Mouse (Mus musculus) myocyte (in vitro differentiated cells): ENCODE measurements around the gene Khdc4.
A peak's percentile ranks its signal among the peaks of the same experiment; 100 is the strongest.

Experiments
- MAX ChIP-seq: IDR thresholded peaks from one replicate; pipeline ENCODE4 v1.6.1; 2011; ENCODE audit warnings: low read depth, mild to moderate bottlenecking, control low read depth
- POLR2A ChIP-seq: IDR thresholded peaks from one replicate; pipeline ENCODE4 v1.6.1; 2011; ENCODE audit warnings: low read depth, mild to moderate bottlenecking, control low read depth, moderate library complexity; ENCODE audit not compliant: insufficient read length

DNA sequence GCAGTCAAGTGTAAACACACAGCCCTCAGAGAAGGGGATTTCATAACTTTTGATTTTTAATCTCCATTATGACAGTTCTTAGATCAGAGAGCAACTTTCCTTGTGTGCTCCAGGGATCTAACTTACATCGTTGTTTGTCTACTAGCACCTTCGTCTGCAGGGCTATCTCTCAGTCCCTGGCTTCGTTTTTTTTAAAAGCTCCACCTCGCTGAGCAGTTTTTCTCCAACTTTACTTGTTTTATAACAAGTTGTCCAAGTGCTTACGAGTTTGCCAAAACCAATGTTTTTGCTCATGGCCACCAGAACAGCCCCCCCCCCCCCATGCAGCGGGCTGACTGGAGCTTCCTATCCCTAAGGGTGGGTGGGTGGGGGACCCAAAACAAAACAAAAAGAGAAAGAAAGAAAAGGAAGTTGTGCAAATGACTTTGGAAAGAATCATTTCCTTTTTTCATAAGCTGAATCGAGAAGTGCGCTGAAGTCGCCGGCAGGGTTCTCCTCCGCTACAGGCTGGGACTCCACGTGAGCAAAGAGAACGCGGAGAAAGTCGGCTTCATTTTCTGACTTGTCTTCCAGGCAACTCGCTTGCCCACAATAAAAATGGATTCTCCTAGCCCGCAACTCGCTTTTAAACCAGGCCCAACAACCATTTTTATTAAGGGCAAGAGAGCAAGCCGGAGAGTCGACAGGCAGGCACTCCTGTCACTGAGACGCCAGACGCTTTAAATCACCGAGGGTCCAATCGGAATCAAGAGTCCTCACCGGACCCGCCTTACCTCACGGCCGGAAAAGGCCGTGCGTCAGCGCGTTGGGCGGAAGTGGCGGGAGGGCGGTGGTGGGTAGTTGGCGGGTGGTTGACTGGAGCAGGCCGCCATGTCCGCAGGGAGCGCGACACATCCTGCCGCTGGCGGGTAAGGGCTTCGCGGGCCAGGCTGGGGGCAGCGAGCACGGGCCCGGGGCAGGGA, at the start of gene Khdc4:
- TF ChIP-seq POLR2A = peak; percentile 99
- TF ChIP-seq MAX = no peak
